15 mouse cellular contexts compared by ENCODE assay signal in genomic region chr11:70679894-70680293, GRCm38 (mm10). TPM values are rescaled to one million over a fixed set of nuclear protein-coding genes. Genes with fewer than 3 reads are reported as not detected.
DNase-seq lines count a peak whose midpoint lies in the region; ATAC-seq and TF ChIP-seq lines count a peak whose summit lies in the region.
"Had no signal": no experiment of that assay in that cellular context is flagged by ENCODE, and none has a peak within 500 bp of the region (broad histone marks: within the 10 kb centered on the region; RNA-seq: fewer than 3 reads in every experiment).

No protein-coding gene starts in this region.

- 89% methylated on average over 8 of the region's 8 CpGs for WGBS in liver, adult 2 months
- 96% methylated on average over 7 of the region's 8 CpGs for WGBS in forebrain, embryonic 12.5 days
- 92% methylated on average over 8 of the region's 8 CpGs for WGBS in midbrain, embryonic 16.5 days

- H3K79me2 ChIP-seq in MEL (ENCODE audit: control insufficient read depth, insufficient read depth, low read length, poor library complexity) = no peaks in the 10 kb centered on the region
- H3K79me2 ChIP-seq in liver, adult 2 months (ENCODE audit: control insufficient read depth, insufficient read depth, low read length) = no peaks in the 10 kb centered on the region

- no peak overlapping the region for H3K4me3 ChIP-seq in MEL (ENCODE audit: control insufficient read depth in 1 of 2, insufficient read depth in 1 of 2, low read depth in 2 of 2, low read length in 2 of 2)
- H3K4me3 ChIP-seq in liver, adult 2 months (ENCODE audit: insufficient read depth, low read depth, low read length) = no peak overlapping the region
- H3K4me3 ChIP-seq in forebrain, embryonic 12.5 days (replicated peaks) = no peak overlapping the region
- H3K4me3 ChIP-seq in midbrain, embryonic 16.5 days (ENCODE audit: low read depth, low read length) = no peak overlapping the region
- H3K4me3 ChIP-seq: erythroblast, embryonic 14.5 days; lung, embryonic 15.5 days had no signal

- peak; percentile 96 for ATAC-seq in monocyte, adult 5-6 weeks (replicated peaks; ENCODE audit: insufficient number of reproducible peaks, low FRiP score, low TSS enrichment, poor library complexity, severe bottlenecking)
- ATAC-seq in forebrain, embryonic 12.5 days (ENCODE audit: low FRiP score) = no peak
- no peak for ATAC-seq in midbrain, embryonic 16.5 days
- ATAC-seq: intestine, embryonic 16.5 days had no signal

- TF ChIP-seq RAD21 in MEL (IDR thresholded peaks at IDR 0.05; ENCODE audit: low read depth, low read length) = no peak

- TF ChIP-seq EP300 in MEL (IDR thresholded peaks at IDR 0.05; ENCODE audit: low read depth in 1 of 2, low read length in 2 of 2) = peak in 1 of 2 experiments; percentile 67; a peak in 1 of 4 replicates

- no peak overlapping the region for H3K4me2 ChIP-seq in forebrain, embryonic 12.5 days
- no peak overlapping the region for H3K4me2 ChIP-seq in midbrain, embryonic 16.5 days (ENCODE audit: low read length)
- H3K4me2 ChIP-seq: lung, embryonic 15.5 days had no signal

- peak; percentile 31 to 44 for DNase-seq in left cerebral cortex, postnatal 14 days (ENCODE audit: low spot score in 2 of 2)
- no peak for DNase-seq in left cerebral cortex, postnatal 36 days (ENCODE audit: low spot score in 2 of 2)
- DNase-seq in MEL (ENCODE audit: low read depth, low spot score) = peak; percentile 95
- peak; percentile 45 for DNase-seq in liver, adult 2 months (ENCODE audit: extremely low read depth, low read depth, low spot score)
- no peak for DNase-seq in ovary, postnatal 14 days (ENCODE audit: low spot score)
- DNase-seq: adrenal gland, postnatal 36 days; cerebellum, adult 9-10 months; kidney, postnatal 36 days; right cerebral cortex, postnatal 14 days had no signal

- no peak for TF ChIP-seq CTCF in MEL (IDR thresholded peaks at IDR 0.05 in 2 of 3, conservative IDR thresholded peaks at IDR 0.05 in 1 of 3; ENCODE audit: control insufficient read depth in 1 of 3, insufficient read depth in 1 of 3, low read depth in 2 of 3, low read length in 3 of 3, poor library complexity in 1 of 3, severe bottlenecking in 1 of 3)
- TF ChIP-seq CTCF in liver, adult 2 months (IDR thresholded peaks at IDR 0.05; ENCODE audit: low read depth, low read length) = no peak

- H3K27me3 ChIP-seq in MEL (ENCODE audit: control insufficient read depth in 1 of 2, insufficient read depth in 2 of 2, low read length in 2 of 2) = no peaks in the 10 kb centered on the region
- H3K27me3 ChIP-seq in liver, adult 2 months (ENCODE audit: control insufficient read depth, insufficient read depth, low read length) = no peaks in the 10 kb centered on the region
- H3K27me3 ChIP-seq in forebrain, embryonic 12.5 days = no peaks in the 10 kb centered on the region
- no peaks in the 10 kb centered on the region for H3K27me3 ChIP-seq in midbrain, embryonic 16.5 days (ENCODE audit: control insufficient read depth, insufficient read depth, low read depth, low read length)
- H3K27me3 ChIP-seq: lung, embryonic 15.5 days had no signal

- peak overlapping the region; percentile 24; the same call in 1 of the 2 replicates for H3K9ac ChIP-seq in MEL (ENCODE audit: control insufficient read depth, low read depth, low read length, poor library complexity, severe bottlenecking)
- no peak overlapping the region for H3K9ac ChIP-seq in liver, adult 2 months (ENCODE audit: low read depth, low read length)
- no peak overlapping the region for H3K9ac ChIP-seq in forebrain, embryonic 12.5 days
- H3K9ac ChIP-seq in midbrain, embryonic 16.5 days (ENCODE audit: low read depth, low read length) = no peak overlapping the region
- H3K9ac ChIP-seq: lung, embryonic 15.5 days had no signal

- H3K4me1 ChIP-seq in MEL (ENCODE audit: control insufficient read depth in 1 of 2, insufficient read depth in 2 of 2, low read length in 2 of 2) = peaks cover 0 to 4% of the 10 kb centered on the region in 2 experiments; a peak in 3 of 4 replicates
- peaks cover 16% of the 10 kb centered on the region for H3K4me1 ChIP-seq in liver, adult 2 months (ENCODE audit: control insufficient read depth, insufficient read depth, low read length)
- peaks cover 16% of the 10 kb centered on the region for H3K4me1 ChIP-seq in forebrain, embryonic 12.5 days
- H3K4me1 ChIP-seq in midbrain, embryonic 16.5 days (ENCODE audit: control insufficient read depth, insufficient read depth, low read length) = peaks cover 7% of the 10 kb centered on the region

- no peaks in the 10 kb centered on the region for H3K9me3 ChIP-seq in MEL (replicated peaks; ENCODE audit: insufficient read depth, low read length)
- no peaks in the 10 kb centered on the region for H3K9me3 ChIP-seq in forebrain, embryonic 12.5 days
- H3K9me3 ChIP-seq in midbrain, embryonic 16.5 days (replicated peaks; ENCODE audit: control insufficient read depth, low read length, poor library complexity, severe bottlenecking) = no peaks in the 10 kb centered on the region
- H3K9me3 ChIP-seq: lung, embryonic 15.5 days had no signal

- TF ChIP-seq POLR2A in MEL (IDR thresholded peaks at IDR 0.05; ENCODE audit: control insufficient read depth in 1 of 2, insufficient read depth in 1 of 2, low read depth in 1 of 2, low read length in 2 of 2, poor library complexity in 1 of 2) = no peak
- TF ChIP-seq POLR2A in liver, adult 2 months (IDR thresholded peaks at IDR 0.05; ENCODE audit: extremely low read depth, insufficient read depth, low read length) = no peak

- intact Hi-C loops in left cerebral cortex, postnatal 14 days (cut with DNase I) = loop anchor here (5.0 kb wide), 1 partner anchor 77 kb away; no protein-coding TSS in a partner anchor
- intact Hi-C loops in left cerebral cortex, postnatal 36 days (cut with DNase I) = no loop called here

- peak overlapping the region; percentile 49 for H3K27ac ChIP-seq in MEL (ENCODE audit: control insufficient read depth, low read depth, low read length)
- no peak overlapping the region for H3K27ac ChIP-seq in liver, adult 2 months (replicated peaks; ENCODE audit: insufficient read depth, low read depth, low read length)
- no peak overlapping the region for H3K27ac ChIP-seq in forebrain, embryonic 12.5 days
- H3K27ac ChIP-seq in midbrain, embryonic 16.5 days (ENCODE audit: low read length) = no peak overlapping the region
- H3K27ac ChIP-seq: lung, embryonic 15.5 days had no signal

- H3K36me3 ChIP-seq in MEL (ENCODE audit: control insufficient read depth in 1 of 2, insufficient read depth in 2 of 2, low read length in 2 of 2) = peaks cover 0 to 5% of the 10 kb centered on the region in 2 experiments; a peak in 2 of 4 replicates
- peaks cover 12% of the 10 kb centered on the region; the same call in 1 of the 2 replicates for H3K36me3 ChIP-seq in liver, adult 2 months (ENCODE audit: control insufficient read depth, insufficient read depth, low read length)
- H3K36me3 ChIP-seq in forebrain, embryonic 12.5 days (replicated peaks) = peaks cover 58% of the 10 kb centered on the region
- H3K36me3 ChIP-seq in midbrain, embryonic 16.5 days (ENCODE audit: control insufficient read depth, insufficient read depth, low read length) = peaks cover 20% of the 10 kb centered on the region

RNA-seq across cellular contexts. Expression of gene Camta2, which starts 8.0 kb away (rescaled TPM):
- 100 to 1,000 TPM; 217 to 223 TPM for total RNA-seq in left cerebral cortex, postnatal 14 days (2021)
- total RNA-seq in left cerebral cortex, postnatal 36 days (2021) = 100 to 1,000 TPM; 232 to 256 TPM
- total RNA-seq in MEL (2012; rRNA removed) = 1.9 and 2.8 TPM in 2 replicates
- 10 to 100 TPM in 1 of 2 experiments, not detected in 1; 15.0 TPM for polyA plus RNA-seq in MEL (2012; ENCODE audit: insufficient read depth in 1 of 2, insufficient read length in 2 of 2, low read depth in 1 of 2, low replicate concordance in 2 of 2, missing spikeins in 1 of 2)
- 2.3 and 3.0 TPM in 2 replicates for total RNA-seq in liver, adult 2 months (2014; rRNA removed)
- polyA plus RNA-seq in liver, adult 2 months (2012; rRNA removed) = 14.7 and 16.9 TPM in 2 replicates
- total RNA-seq in monocyte, adult 5-6 weeks (2017) = 8.9 to 20.6 TPM (median 15.7 TPM) in 3 replicates
- 12.6 and 13.9 TPM in 2 replicates for polyA plus RNA-seq in forebrain, embryonic 12.5 days (2016; fragmentation: Nextera tagmentation; extraction: Ambion mirVana)
- polyA plus RNA-seq in midbrain, embryonic 16.5 days (2015; fragmentation: Nextera tagmentation; extraction: Ambion mirVana) = 22.1 and 22.4 TPM in 2 replicates

RNA-seq across cellular contexts. Expression of gene Spag7, which starts 10.7 kb away (rescaled TPM):
- 10 to 100 TPM; 53.5 to 53.8 TPM for total RNA-seq in left cerebral cortex, postnatal 14 days (2021)
- total RNA-seq in left cerebral cortex, postnatal 36 days (2021) = 10 to 100 TPM; 52.5 to 57.8 TPM
- 76.4 and 81.0 TPM in 2 replicates for total RNA-seq in MEL (2012; rRNA removed)
- 10 to 100 TPM in 1 of 2 experiments, not detected in 1; 99.6 TPM for polyA plus RNA-seq in MEL (2012; ENCODE audit: insufficient read depth in 1 of 2, insufficient read length in 2 of 2, low read depth in 1 of 2, low replicate concordance in 2 of 2, missing spikeins in 1 of 2)
- 29.4 and 31.6 TPM in 2 replicates for total RNA-seq in liver, adult 2 months (2014; rRNA removed)
- 21.0 and 24.0 TPM in 2 replicates for polyA plus RNA-seq in liver, adult 2 months (2012; rRNA removed)
- total RNA-seq in monocyte, adult 5-6 weeks (2017) = 49.1 to 78.2 TPM (median 76.7 TPM) in 3 replicates
- polyA plus RNA-seq in forebrain, embryonic 12.5 days (2016; fragmentation: Nextera tagmentation; extraction: Ambion mirVana) = 144 and 149 TPM in 2 replicates
- polyA plus RNA-seq in midbrain, embryonic 16.5 days (2015; fragmentation: Nextera tagmentation; extraction: Ambion mirVana) = 151 and 157 TPM in 2 replicates

RNA-seq across cellular contexts. Expression of gene Inca1, which starts 20.1 kb away (rescaled TPM):
- total RNA-seq in left cerebral cortex, postnatal 14 days (2021) = 1 to 10 TPM; 1.4 to 1.6 TPM
- total RNA-seq in left cerebral cortex, postnatal 36 days (2021) = 1 to 10 TPM; 1.8 to 1.9 TPM
- 0.35 and 0.46 TPM in 2 replicates for total RNA-seq in MEL (2012; rRNA removed)
- 1 to 10 TPM in 1 of 2 experiments, not detected in 1; 2.2 TPM for polyA plus RNA-seq in MEL (2012; ENCODE audit: insufficient read depth in 1 of 2, insufficient read length in 2 of 2, low read depth in 1 of 2, low replicate concordance in 2 of 2, missing spikeins in 1 of 2)
- 14.1 and 18.4 TPM in 2 replicates for total RNA-seq in liver, adult 2 months (2014; rRNA removed)
- 19.5 and 29.9 TPM in 2 replicates for polyA plus RNA-seq in liver, adult 2 months (2012; rRNA removed)
- 0.53 TPM in 1 of 3 replicates, not detected in the others for total RNA-seq in monocyte, adult 5-6 weeks (2017)
- 0.55 and 0.96 TPM in 2 replicates for polyA plus RNA-seq in forebrain, embryonic 12.5 days (2016; fragmentation: Nextera tagmentation; extraction: Ambion mirVana)
- polyA plus RNA-seq in midbrain, embryonic 16.5 days (2015; fragmentation: Nextera tagmentation; extraction: Ambion mirVana) = 1.2 and 1.5 TPM in 2 replicates
- polyA plus RNA-seq: erythroblast, embryonic 14.5 days had no signal

RNA-seq across cellular contexts. Expression of gene Kif1c, which starts 20.5 kb away (rescaled TPM):
- 10 to 100 TPM; 43.9 to 46.0 TPM for total RNA-seq in left cerebral cortex, postnatal 14 days (2021)
- 10 to 100 TPM; 58.9 to 59.3 TPM for total RNA-seq in left cerebral cortex, postnatal 36 days (2021)
- 19.8 and 20.3 TPM in 2 replicates for total RNA-seq in MEL (2012; rRNA removed)
- polyA plus RNA-seq in MEL (2012; ENCODE audit: insufficient read depth in 1 of 2, insufficient read length in 2 of 2, low read depth in 1 of 2, low replicate concordance in 2 of 2, missing spikeins in 1 of 2) = 10 to 100 TPM in 1 of 2 experiments, not detected in 1; 21.7 TPM
- 50.8 and 60.9 TPM in 2 replicates for total RNA-seq in liver, adult 2 months (2014; rRNA removed)
- 75.6 and 93.7 TPM in 2 replicates for polyA plus RNA-seq in liver, adult 2 months (2012; rRNA removed)
- total RNA-seq in monocyte, adult 5-6 weeks (2017) = 27.3 to 30.6 TPM (median 30.3 TPM) in 3 replicates
- polyA plus RNA-seq in forebrain, embryonic 12.5 days (2016; fragmentation: Nextera tagmentation; extraction: Ambion mirVana) = 1.7 and 3.2 TPM in 2 replicates
- polyA plus RNA-seq in midbrain, embryonic 16.5 days (2015; fragmentation: Nextera tagmentation; extraction: Ambion mirVana) = 1.3 and 1.5 TPM in 2 replicates

RNA-seq across cellular contexts. Expression of gene Eno3, which starts 22.9 kb away (rescaled TPM):
- 1 to 10 TPM; 8.3 to 8.6 TPM for total RNA-seq in left cerebral cortex, postnatal 14 days (2021)
- total RNA-seq in left cerebral cortex, postnatal 36 days (2021) = 1 to 10 TPM; 9.5 to 9.6 TPM
- total RNA-seq in MEL (2012; rRNA removed) = 12.9 and 14.2 TPM in 2 replicates
- polyA plus RNA-seq in MEL (2012; ENCODE audit: insufficient read depth in 1 of 2, insufficient read length in 2 of 2, low read depth in 1 of 2, low replicate concordance in 2 of 2, missing spikeins in 1 of 2) = 10 to 100 TPM in 1 of 2 experiments, not detected in 1; 16.8 TPM
- 3.0 and 3.3 TPM in 2 replicates for total RNA-seq in liver, adult 2 months (2014; rRNA removed)
- 4.0 and 4.5 TPM in 2 replicates for polyA plus RNA-seq in liver, adult 2 months (2012; rRNA removed)
- 236 to 452 TPM (median 414 TPM) in 3 replicates for total RNA-seq in monocyte, adult 5-6 weeks (2017)
- 9.0 and 9.7 TPM in 2 replicates for polyA plus RNA-seq in forebrain, embryonic 12.5 days (2016; fragmentation: Nextera tagmentation; extraction: Ambion mirVana)
- polyA plus RNA-seq in midbrain, embryonic 16.5 days (2015; fragmentation: Nextera tagmentation; extraction: Ambion mirVana) = 6.0 and 8.1 TPM in 2 replicates

Comparison
In these comparisons a context has a peak if more than half of its experiments do, and no peak if none do; other contexts are left out.
1. DNase-seq: peak in left cerebral cortex, postnatal 14 days (2 of 2), MEL (single experiment) and liver, adult 2 months (single experiment); none in left cerebral cortex, postnatal 36 days (0 of 2) and ovary, postnatal 14 days (single experiment).
2. RNA of gene Camta2, which starts 8.0 kb away (total RNA-seq): 232 to 256 TPM in left cerebral cortex, postnatal 36 days and 217 to 223 TPM in left cerebral cortex, postnatal 14 days; 8.9 to 20.6 TPM in monocyte, adult 5-6 weeks, 2.3 to 3.0 TPM in liver, adult 2 months and 1.9 to 2.8 TPM in MEL; every median in the first group is over 10 times any median in the second.